Mouse (Mus musculus) spleen, adult 2 months (tissue): Measurements from ENCODE around the gene Alpk3.

Experiments used
- CTCF ChIP-seq: fragments of 200-500 bp; IDR thresholded peaks from 2 replicates; pipeline ENCODE4 v1.5.1; 2011; ENCODE audit warnings: mild to moderate bottlenecking, inconsistent platforms; ENCODE audit not compliant: insufficient read depth, insufficient read length, insufficient replicate concordance; ENCODE audit errors: extremely low read depth
- POLR2A ChIP-seq: fragments of 200-500 bp; IDR thresholded peaks from 2 replicates; pipeline ENCODE4 v1.6.1; 2011; ENCODE audit warnings: low read depth, low read length, inconsistent platforms

GRCm38 (mm10) chr7:81057471-81057870 lies at the start of gene Alpk3:
- TF ChIP-seq CTCF, result no peak
- no peak for TF ChIP-seq POLR2A
